Mouse (Mus musculus): ENCODE data around the gene Otud7a.

DNA sequence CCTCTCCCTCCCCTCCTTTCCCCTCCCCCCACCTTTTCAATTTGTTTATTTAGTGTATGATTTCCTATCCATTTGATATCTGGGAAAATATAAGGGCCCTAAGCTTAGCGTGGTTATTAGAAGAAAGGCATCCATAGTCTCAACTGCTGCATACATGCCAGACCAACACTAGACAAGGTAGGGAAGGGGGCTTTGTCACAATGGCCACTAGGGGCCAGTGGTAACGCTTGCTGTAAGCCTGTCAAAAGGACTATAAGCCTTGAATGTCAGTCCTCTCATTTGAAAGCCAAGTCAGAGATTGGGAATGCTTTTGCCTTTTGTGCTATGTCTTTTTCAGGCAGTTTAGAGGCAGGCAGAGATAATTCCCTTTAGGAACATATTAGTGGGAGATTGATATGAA, 59.7 kb downstream of the Otud7a start:
- TF ChIP-seq CTCF (IDR thresholded peaks at IDR 0.05) (0 out of 2 replicates have a peak, but pooled peaks have one; percentile 20), POLR2A (IDR thresholded peaks at IDR 0.05; ENCODE audit: insufficient read depth, low read depth, low read length) (no peak), EP300 (IDR thresholded peaks at IDR 0.05; ENCODE audit: insufficient read depth, low read depth, low read length) (no peak)

All from heart, adult 2 months (tissue).